Mouse (Mus musculus): ENCODE measurements around the gene Zbtb39.
"Not testable (repeated sequence)": the region's sequence is repeated elsewhere in the genome, so short reads cannot be mapped to it uniquely, and the experiment has no call there.

Zbtb39 gene

GRCm38 (mm10) chr10:127737552-127737951, 1.8 kb upstream of the Zbtb39 start:
- DNase-seq (ENCODE audit: low spot score): no peak

- no peak for DNase-seq (ENCODE audit: low spot score)
These were observed 1.0 kb upstream of the Zbtb39 start for GRCm38 (mm10) chr10:127738151-127738882.

- DNase-seq (ENCODE audit: low spot score): peak; percentile 19
These were observed 373 bp downstream of the Zbtb39 start for GRCm38 (mm10) chr10:127739661-127740161.

- DNase-seq (ENCODE audit: low spot score): no peak
These were observed 5.3 kb downstream of the Zbtb39 start for GRCm38 (mm10) chr10:127744661-127745060.

- no peak for DNase-seq (ENCODE audit: low spot score)
These were observed 6.5 kb downstream of the Zbtb39 start for GRCm38 (mm10) chr10:127745886-127746285.

- DNase-seq (ENCODE audit: low spot score): no peak
These were observed 7.9 kb downstream of the Zbtb39 start for GRCm38 (mm10) chr10:127747254-127747653.

GRCm38 (mm10) chr10:127748847-127749612, 9.7 kb downstream of the Zbtb39 start:
- no peak for DNase-seq (ENCODE audit: low spot score)

GRCm38 (mm10) chr10:127750136-127750777, 10.9 kb downstream of the Zbtb39 start:
- no peak for DNase-seq (ENCODE audit: low spot score)

- DNase-seq (ENCODE audit: low spot score): no peak
These were observed 12.2 kb downstream of the Zbtb39 start, which contains the start of gene Gpr182 for GRCm38 (mm10) chr10:127751548-127751947. Gene Gpr182 (minus strand): TSS chr10:127751732.

- no peak for DNase-seq (ENCODE audit: low spot score)
These were observed 15.3 kb downstream of the Zbtb39 start for GRCm38 (mm10) chr10:127754566-127755166.

GRCm38 (mm10) chr10:127755246-127755645, 15.9 kb downstream of the Zbtb39 start:
- DNase-seq (ENCODE audit: low spot score): no peak

GRCm38 (mm10) chr10:127755770-127756468, 16.6 kb downstream of the Zbtb39 start:
- no peak for DNase-seq (ENCODE audit: low spot score)

- no peak for DNase-seq (ENCODE audit: low spot score)
These were observed 20.1 kb downstream of the Zbtb39 start, which contains the start of the genes Rdh1 and Rdh16f1 for GRCm38 (mm10) chr10:127759181-127760110. Gene Rdh1 (plus strand): TSS chr10:127759721. Gene Rdh16f1 (plus strand): TSS chr10:127759787.

- DNase-seq (ENCODE audit: low spot score): not testable (repeated sequence)
These were observed 23.6 kb downstream of the Zbtb39 start for GRCm38 (mm10) chr10:127762926-127763325.

- no peak for DNase-seq (ENCODE audit: low spot score)
These were observed 24.8 kb downstream of the Zbtb39 start for GRCm38 (mm10) chr10:127763914-127764680.

GRCm38 (mm10) chr10:127766564-127766963, 27.2 kb downstream of the Zbtb39 start:
- DNase-seq (ENCODE audit: low spot score): no peak

GRCm38 (mm10) chr10:127776011-127776410, 36.7 kb downstream of the Zbtb39 start, which contains the start of gene Rdh9:
Gene Rdh9 (plus strand): TSS chr10:127776386.
- no peak for DNase-seq (ENCODE audit: low spot score)

GRCm38 (mm10) chr10:127782321-127782720, 43.0 kb downstream of the Zbtb39 start:
- not testable (repeated sequence) for DNase-seq (ENCODE audit: low spot score)

GRCm38 (mm10) chr10:127785411-127785810, 46.1 kb downstream of the Zbtb39 start:
- not testable (repeated sequence) for DNase-seq (ENCODE audit: low spot score)

All from layer of hippocampus, adult 11-12 months (tissue).